Mouse (Mus musculus) midbrain, embryonic 12.5 days (tissue): ENCODE measurements at regions not wholly inside any gene's neighbourhood (a gene's known extent, or its start where the extent isn't known, plus 50 kb on each side); places are given as distances from the start of the nearest gene placed in this dataset.

Experiments
- ATAC-seq: fragments of 200-750 bp; cut with Nextera tagmentation; 2 replicates; pipeline ENCODE4 v1.8.0; 2017; ENCODE audit warnings: low read depth, moderate TSS enrichment, moderate library complexity; ENCODE audit not compliant: low FRiP score
- H3K27ac ChIP-seq: fragments of 300-500 bp; sonication (generic); replicated peaks from 2 replicates; pipeline ENCODE4 v1.5.1; 2016; ENCODE audit warnings: mild to moderate bottlenecking
- H3K27me3 ChIP-seq: fragments of 300-500 bp; sonication (generic); 2 replicates; pipeline ENCODE4 v1.6.1; 2016; ENCODE audit warnings: mild to moderate bottlenecking
- H3K36me3 ChIP-seq: fragments of 300-500 bp; sonication (generic); 2 replicates; pipeline ENCODE4 v1.6.1; 2016
- H3K4me1 ChIP-seq: fragments of 300-500 bp; sonication (generic); 2 replicates; pipeline ENCODE4 v1.6.1; 2016
- H3K4me2 ChIP-seq: fragments of 300-500 bp; sonication (generic); replicated peaks from 2 replicates; pipeline ENCODE4 v1.6.1; 2016; ENCODE audit warnings: mild to moderate bottlenecking, moderate library complexity
- H3K4me3 ChIP-seq: fragments of 300-500 bp; sonication (generic); 2 replicates; pipeline ENCODE4 v1.5.1; 2016; ENCODE audit warnings: mild to moderate bottlenecking
- H3K9ac ChIP-seq: fragments of 300-500 bp; sonication (generic); replicated peaks from 2 replicates; pipeline ENCODE4 v1.6.1; 2016; ENCODE audit warnings: mild to moderate bottlenecking, moderate library complexity
- H3K9me3 ChIP-seq: fragments of 300-500 bp; sonication (generic); 2 replicates; pipeline ENCODE4 v1.6.1; 2016; ENCODE audit warnings: mild to moderate bottlenecking
- WGBS: fragments of 180-500 bp; shearing (Covaris S2); methylation state at CpG from one replicate; pipeline ENCODE4 v1.1.7; 2016; 5-methylcytosine and 5-hydroxymethylcytosine counted together

- H3K4me3 ChIP-seq: no peak overlapping the region
- no peak overlapping the region for H3K4me2 ChIP-seq
- 58% methylated on average over 3 of the region's 3 CpGs for WGBS
- no peak overlapping the region for H3K9ac ChIP-seq
- H3K9me3 ChIP-seq: no peaks in the 10 kb centered on the region
- H3K27me3 ChIP-seq: no peaks in the 10 kb centered on the region
- no peak for ATAC-seq
- H3K4me1 ChIP-seq: no peaks in the 10 kb centered on the region
- no peak overlapping the region for H3K27ac ChIP-seq
- no peaks in the 10 kb centered on the region for H3K36me3 ChIP-seq
Measured at GRCm38 (mm10) chr13:39032263-39032662, 71.6 kb upstream of the Slc35b3 start.

DNA sequence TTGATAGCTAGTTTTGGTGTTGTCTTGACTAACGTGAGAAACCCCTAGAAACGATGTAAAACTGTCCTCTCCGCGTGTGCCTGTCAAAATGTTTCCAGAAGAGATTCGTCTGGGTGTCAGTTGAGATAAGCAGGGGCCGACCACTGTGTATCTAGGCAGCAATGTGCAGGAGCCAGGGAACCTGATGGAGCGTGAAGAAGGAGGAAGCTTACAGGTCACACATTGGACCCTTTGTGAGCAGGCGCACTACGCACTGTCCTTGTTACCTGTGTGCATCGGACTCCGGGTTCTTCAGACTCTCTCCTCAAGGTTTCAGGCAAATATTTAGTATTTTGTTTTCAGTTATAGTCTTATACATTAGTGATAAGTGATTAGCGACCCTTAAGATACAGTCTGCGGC lies 59.5 kb upstream of the Slc35b3 start:
- Histone ChIP-seq H3K36me3 (no peaks in the 10 kb centered on the region), H3K27me3 (no peaks in the 10 kb centered on the region), H3K4me1 (no peaks in the 10 kb centered on the region), H3K4me3 (no peak overlapping the region), H3K9ac (no peak overlapping the region), H3K9me3 (no peaks in the 10 kb centered on the region), H3K4me2 (no peak overlapping the region), H3K27ac (no peak overlapping the region)
- ATAC-seq: no peak
- WGBS: 87% methylated on average over 13 of the region's 13 CpGs

DNA sequence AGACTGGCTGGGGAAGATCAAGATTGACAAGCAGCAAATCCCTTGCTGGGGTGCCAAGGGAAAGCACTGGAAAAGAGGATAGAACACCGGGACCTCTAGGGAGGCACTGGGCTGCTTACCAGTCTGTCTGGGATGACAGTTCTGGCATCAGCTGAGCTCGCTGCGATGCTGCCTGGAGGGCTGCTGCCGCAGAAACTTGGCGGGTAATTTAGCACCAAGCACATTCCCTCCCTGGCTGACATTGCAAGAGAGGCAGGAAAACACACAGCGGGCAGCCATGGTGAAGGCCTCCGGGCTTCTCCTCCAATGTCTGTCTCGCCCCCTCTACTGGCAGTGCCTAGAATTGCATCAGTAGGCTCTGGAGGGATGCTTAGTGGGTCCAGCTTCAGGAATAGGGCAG lies 51.0 kb upstream of the Slc35b3 start:
- Histone ChIP-seq H3K4me3 (no peak overlapping the region), H3K4me1 (0 out of 2 replicates have a peak, but pooled peaks cover 3% of the 10 kb centered on the region), H3K27ac (no peak overlapping the region), H3K9me3 (no peaks in the 10 kb centered on the region), H3K36me3 (no peaks in the 10 kb centered on the region), H3K9ac (no peak overlapping the region; the same call in 1 of the 2 replicates), H3K27me3 (no peaks in the 10 kb centered on the region), H3K4me2 (peak overlapping the region; percentile 44)
- ATAC-seq: peak; percentile 74
- 10% methylated on average over 8 of the region's 8 CpGs for WGBS
